Mouse (Mus musculus): ENCODE measurements at regions not wholly inside any gene's neighbourhood (a gene's known extent, or its start where the extent isn't known, plus 50 kb on each side); places are given as distances from the start of the nearest gene placed in this dataset.
A peak's percentile ranks its signal among the peaks of the same experiment; 100 is the strongest.

DNA sequence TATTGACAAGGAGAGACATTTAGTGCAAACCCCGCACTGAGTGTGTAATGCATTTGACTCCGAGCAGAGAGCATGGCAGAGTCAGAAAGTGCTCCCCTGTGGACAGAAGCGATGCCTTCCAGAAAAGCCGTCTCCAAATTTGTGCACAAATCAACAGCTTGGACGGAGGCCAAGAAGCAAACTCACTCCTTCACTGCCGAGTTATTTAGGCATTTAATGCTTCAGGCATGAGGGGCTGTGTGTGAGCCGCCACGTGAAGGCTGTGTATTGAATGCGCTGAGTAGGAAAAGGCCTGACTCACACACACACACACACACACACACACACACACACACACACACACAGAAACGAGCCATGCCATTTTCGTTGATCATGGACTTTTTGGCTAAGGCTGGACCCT is 453.7 kb downstream of the Cd83 start:
- no peak for DNase-seq (ENCODE audit: low read depth, low spot score)

DNA sequence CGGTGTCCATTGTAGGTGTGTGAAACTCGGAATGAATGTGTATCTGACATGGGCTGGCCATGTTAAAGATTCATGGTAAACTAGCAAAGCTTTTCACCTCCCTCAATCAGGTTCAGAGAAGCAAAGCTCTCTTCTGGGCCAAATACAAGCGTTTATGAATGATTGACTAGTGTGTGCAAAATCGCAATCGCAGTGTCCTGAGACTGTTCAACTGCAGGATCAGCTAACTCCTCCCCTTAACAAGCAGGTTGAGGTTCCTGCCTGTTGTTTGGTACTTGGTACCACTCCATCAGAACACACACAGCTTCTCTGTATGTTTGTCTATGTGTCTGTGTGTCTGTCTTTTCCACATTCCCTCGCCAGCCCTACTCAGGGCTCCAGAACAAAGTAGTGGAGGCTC is 458.6 kb downstream of the Cd83 start:
- no peak for DNase-seq (ENCODE audit: low read depth, low spot score)

DNA sequence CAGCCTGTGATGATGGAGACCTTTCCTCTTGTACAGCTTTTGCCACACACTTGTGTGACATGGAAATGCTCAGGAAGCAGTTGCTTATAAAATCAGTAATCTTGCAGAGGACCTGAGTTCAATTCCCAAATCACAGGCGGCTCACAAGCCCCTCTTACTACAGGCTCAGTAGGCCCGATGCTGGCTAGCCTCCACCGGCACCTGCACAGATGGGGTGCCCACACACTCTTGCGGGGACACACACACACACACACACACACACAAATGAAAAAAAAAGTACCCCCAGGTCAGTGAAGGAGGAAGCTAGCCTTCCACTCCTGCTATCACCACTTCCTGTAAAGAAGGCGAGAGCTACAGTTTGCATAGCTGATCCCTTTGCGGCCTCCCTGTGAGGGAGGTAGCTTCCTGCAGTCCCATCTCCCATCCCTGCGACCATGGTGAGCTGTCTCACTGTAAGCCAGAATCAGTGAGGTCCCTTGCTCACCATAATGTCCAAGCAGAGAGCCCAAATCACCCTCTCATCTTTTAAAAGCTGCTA is 462.2 kb downstream of the Cd83 start:
- DNase-seq (ENCODE audit: low read depth, low spot score) = no peak

DNA sequence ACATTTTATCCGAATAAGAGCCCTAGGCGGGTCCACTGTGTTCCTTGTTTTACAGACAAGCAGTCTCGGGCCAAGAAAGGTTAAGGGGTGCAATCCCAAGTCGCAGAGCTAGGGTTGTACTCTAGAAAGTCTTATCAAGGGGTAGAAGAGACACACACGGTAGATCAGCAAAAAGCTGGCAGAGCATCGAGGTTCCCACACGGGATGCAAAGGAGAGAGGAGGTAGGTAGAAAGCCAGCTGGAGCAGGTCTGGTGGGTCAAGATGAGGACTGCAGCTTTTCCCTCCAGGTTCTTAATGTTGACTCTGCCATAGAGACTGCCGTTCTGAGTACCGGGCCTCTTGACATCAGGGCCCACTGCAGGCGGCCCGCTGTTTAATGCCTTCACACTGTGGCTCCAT is 463.3 kb downstream of the Cd83 start:
- no peak for DNase-seq (ENCODE audit: low read depth, low spot score)

- DNase-seq (ENCODE audit: low read depth, low spot score) = no peak
These were observed 463.8 kb downstream of the Cd83 start for GRCm38 (mm10) chr13:44248401-44248800.

DNA sequence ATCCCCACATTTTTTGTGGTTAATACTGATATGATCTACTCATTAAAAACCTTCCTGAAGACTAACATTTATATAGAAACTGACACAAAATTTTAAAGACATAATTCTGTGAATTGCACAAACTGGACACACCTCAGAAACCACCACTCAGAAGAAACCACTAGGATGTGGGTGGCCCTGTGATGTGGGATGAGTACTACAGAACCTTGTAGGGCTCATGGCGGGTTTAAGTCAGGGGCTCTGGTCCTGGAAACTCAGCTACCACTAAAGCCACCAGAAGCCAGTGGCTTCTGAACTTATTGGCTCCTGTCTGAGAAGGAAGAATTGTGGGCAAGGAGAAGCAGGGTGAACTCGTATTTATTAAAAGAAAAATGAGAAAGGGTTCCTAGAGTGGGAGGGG is 464.5 kb downstream of the Cd83 start:
- DNase-seq (ENCODE audit: low read depth, low spot score) = no peak

DNA sequence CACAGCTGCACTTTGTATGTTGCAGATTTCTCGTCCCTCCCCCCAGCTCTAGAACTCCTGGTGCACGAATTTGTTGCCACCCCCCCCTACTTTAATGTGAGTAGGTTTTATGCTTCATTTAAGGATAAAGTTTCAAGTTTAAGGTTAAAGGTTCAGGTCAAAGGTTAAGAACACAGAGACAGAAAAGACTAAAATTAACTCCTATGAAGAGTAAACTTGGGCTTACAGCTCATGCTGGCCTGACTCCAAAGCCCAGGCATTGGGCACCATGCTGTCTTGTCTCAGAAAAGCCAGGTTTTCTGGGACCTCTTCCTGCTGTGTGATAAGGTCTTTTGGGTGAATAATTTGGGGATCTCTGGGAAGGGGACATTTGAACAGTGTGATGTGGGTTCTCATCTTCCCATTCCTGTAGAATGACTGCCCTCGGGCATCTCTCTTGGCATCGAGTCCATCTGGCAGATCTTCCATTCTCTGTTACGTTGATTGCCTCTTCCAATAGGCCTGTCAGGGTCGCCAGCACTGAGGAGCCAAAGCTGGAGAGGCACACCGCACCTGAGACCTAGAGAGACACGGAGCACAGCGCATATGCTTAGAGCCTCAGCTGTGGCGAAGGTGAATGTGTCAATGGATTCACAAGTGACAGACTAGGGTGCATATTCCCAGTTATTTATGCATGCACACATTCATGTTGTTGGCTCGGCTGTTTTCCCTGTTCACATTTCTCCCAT is 466.1 kb downstream of the Cd83 start:
- no peak for DNase-seq (ENCODE audit: low read depth, low spot score)

DNA sequence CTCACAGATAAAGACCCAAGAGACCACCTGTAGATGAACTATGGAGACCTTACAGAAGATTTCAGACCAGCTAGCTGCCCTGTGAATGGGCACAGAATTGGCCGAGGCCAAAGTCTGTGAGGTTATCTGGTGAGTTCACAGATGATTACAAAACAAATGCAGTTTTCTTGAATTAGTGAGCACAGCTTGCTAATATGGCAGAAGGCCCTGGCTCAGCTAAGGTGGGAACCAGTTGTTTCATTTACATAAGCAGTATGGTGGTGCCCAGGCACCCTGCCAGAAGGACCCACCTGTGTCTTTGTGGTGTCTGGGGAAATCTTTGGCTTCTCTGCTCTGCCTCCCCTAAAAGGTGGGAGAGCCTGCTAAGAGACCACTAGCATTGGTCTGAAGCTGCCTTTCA is 466.9 kb downstream of the Cd83 start:
- no peak for DNase-seq (ENCODE audit: low read depth, low spot score)

DNA sequence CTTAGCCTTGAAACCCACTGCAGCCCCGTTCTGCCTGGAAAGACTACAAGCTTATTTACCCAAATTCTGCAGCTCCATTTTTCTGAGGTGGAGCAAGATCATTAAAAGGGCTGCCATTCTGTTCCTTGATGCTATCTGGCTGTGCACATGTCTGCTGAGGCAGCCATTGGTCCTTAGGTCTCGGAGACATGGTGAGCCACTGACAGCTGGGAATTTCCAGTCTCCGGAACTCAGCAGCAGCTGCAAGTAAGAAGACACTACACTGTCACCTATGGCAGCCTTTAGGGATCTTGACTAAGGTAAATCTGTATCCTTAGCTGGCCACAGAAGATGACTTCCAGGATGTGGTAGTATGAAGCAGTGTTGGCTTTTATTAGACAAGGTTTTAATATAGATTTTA is 467.9 kb downstream of the Cd83 start:
- DNase-seq (ENCODE audit: low read depth, low spot score) = no peak

- DNase-seq (ENCODE audit: low read depth, low spot score) = no peak
These were observed 470.9 kb upstream of the Jarid2 start for GRCm38 (mm10) chr13:44258422-44258821.

- DNase-seq (ENCODE audit: low read depth, low spot score) = peak; percentile 54
These were observed 469.2 kb upstream of the Jarid2 start for GRCm38 (mm10) chr13:44260039-44260438.

GRCm38 (mm10) chr13:44260637-44261333 is 468.5 kb upstream of the Jarid2 start:
- DNase-seq (ENCODE audit: low read depth, low spot score) = peak; percentile 23

- DNase-seq (ENCODE audit: low read depth, low spot score) = no peak
These were observed 456.3 kb upstream of the Jarid2 start for GRCm38 (mm10) chr13:44272746-44273524.

DNA sequence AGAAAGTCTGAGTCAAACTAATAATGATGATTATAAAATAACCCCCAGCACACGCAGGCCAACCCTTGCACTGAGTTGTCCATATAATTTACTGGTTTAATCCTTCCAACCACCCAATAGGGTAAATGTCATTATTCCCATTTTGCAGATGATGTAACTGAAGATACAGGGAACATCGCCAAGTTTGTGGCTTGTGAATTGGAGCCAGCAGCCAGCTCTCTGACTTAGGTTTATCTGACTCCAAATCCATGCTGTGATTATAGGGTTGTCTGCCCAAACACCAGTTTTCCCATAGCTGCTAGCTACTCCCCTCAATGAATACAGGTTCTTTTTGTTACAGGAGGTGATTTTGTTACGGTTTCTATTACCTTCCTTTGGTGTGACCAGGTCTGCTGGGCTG is 451.3 kb upstream of the Jarid2 start:
- DNase-seq (ENCODE audit: low read depth, low spot score) = no peak

GRCm38 (mm10) chr13:44279036-44279435 is 450.2 kb upstream of the Jarid2 start:
- DNase-seq (ENCODE audit: low read depth, low spot score) = no peak

- DNase-seq (ENCODE audit: low read depth, low spot score) = no peak
These were observed 449.0 kb upstream of the Jarid2 start for GRCm38 (mm10) chr13:44280296-44280695.

DNA sequence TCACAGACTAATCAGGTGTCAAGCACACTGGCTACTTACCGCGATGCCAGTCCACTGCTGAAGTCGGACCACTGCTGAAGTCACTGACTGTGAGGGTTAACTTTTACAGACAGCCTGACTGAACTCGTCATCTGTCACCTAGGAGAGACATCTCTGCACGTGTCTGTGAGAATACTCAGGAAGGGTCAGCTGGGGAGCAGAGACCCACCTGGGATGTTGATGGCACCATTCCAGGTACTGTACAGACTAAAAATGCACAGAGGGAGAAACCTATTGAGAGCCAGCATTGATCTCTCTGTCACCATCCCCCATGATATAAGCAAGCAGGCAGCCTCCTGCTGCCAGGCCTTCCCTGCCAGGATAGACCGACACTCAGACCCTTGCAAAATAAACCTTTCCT is 447.5 kb upstream of the Jarid2 start:
- DNase-seq (ENCODE audit: low read depth, low spot score) = no peak

- no peak for DNase-seq (ENCODE audit: low read depth, low spot score)
These were observed 447.0 kb upstream of the Jarid2 start for GRCm38 (mm10) chr13:44282306-44282705.

- no peak for DNase-seq (ENCODE audit: low read depth, low spot score)
These were observed 446.3 kb upstream of the Jarid2 start for GRCm38 (mm10) chr13:44282731-44283571.

- DNase-seq (ENCODE audit: low read depth, low spot score) = no peak
These were observed 443.4 kb upstream of the Jarid2 start for GRCm38 (mm10) chr13:44285881-44286280.

GRCm38 (mm10) chr13:44290199-44290598 is 439.1 kb upstream of the Jarid2 start:
- no peak for DNase-seq (ENCODE audit: low read depth, low spot score)

Measured in forelimb bud, embryonic 11.5 days (tissue).